Mouse (Mus musculus) MEL (cell line): Measurements from ENCODE around the gene Ntf5. TPM values are rescaled to one million over a fixed set of nuclear protein-coding genes. Genes with fewer than 3 reads are reported as not detected.

Source experiments
- DNase-seq: peaks from one replicate; pipeline ENCODE4 v3.0.0; 2011; ENCODE audit warnings: low read depth, low spot score
- H3K27ac ChIP-seq: 2 replicates; pipeline ENCODE4 v1.5.1; 2012; ENCODE audit warnings: low read depth, mild to moderate bottlenecking, control low read depth, low read length, moderate library complexity; ENCODE audit not compliant: control insufficient read depth
- H3K27me3 ChIP-seq, 2 experiments: fragments of 150-350 bp in 1 of 2; sonication (generic) in 1 of 2; 2 replicates each; pipeline ENCODE4 v1.6.1; 2012; ENCODE audit warnings: low read length in 2 of 2, mild to moderate bottlenecking in 2 of 2, improper control_type of control experiment in 1 of 2, moderate library complexity in 1 of 2; ENCODE audit not compliant: insufficient read depth in 2 of 2, control insufficient read depth in 1 of 2
- H3K36me3 ChIP-seq, 2 experiments: 2 replicates each; pipeline ENCODE4 v1.6.1; 2012 to 2014; ENCODE audit warnings: low read length in 2 of 2, improper control_type of control experiment in 1 of 2, inconsistent platforms in 1 of 2, mild to moderate bottlenecking in 1 of 2; ENCODE audit not compliant: insufficient read depth in 2 of 2, control insufficient read depth in 1 of 2
- H3K4me1 ChIP-seq, 2 experiments: fragments of 150-350 bp in 1 of 2; sonication (generic) in 1 of 2; 2 replicates each; pipeline ENCODE4 v1.6.1; 2012; ENCODE audit warnings: low read length in 2 of 2, improper control_type of control experiment in 1 of 2, mild to moderate bottlenecking in 1 of 2; ENCODE audit not compliant: insufficient read depth in 2 of 2, control insufficient read depth in 1 of 2
- H3K4me3 ChIP-seq, 2 experiments: fragments of 150-350 bp in 1 of 2; sonication (generic) in 1 of 2; 2 replicates each; pipeline ENCODE4 v1.5.1; 2012; ENCODE audit warnings: low read depth in 2 of 2, low read length in 2 of 2, mild to moderate bottlenecking in 2 of 2, moderate library complexity in 2 of 2, control low read depth in 1 of 2, improper control_type of control experiment in 1 of 2; ENCODE audit not compliant: control insufficient read depth in 1 of 2, insufficient read depth in 1 of 2
- H3K79me2 ChIP-seq: 2 replicates; pipeline ENCODE4 v1.6.1; 2012; ENCODE audit warnings: mild to moderate bottlenecking, low read length, moderate library complexity; ENCODE audit not compliant: control insufficient read depth, poor library complexity, insufficient read depth
- H3K9ac ChIP-seq: 2 replicates; pipeline ENCODE4 v1.6.1; 2012; ENCODE audit warnings: low read depth, mild to moderate bottlenecking, control low read depth, low read length, moderate library complexity; ENCODE audit not compliant: control insufficient read depth, poor library complexity, severe bottlenecking
- H3K9me3 ChIP-seq: fragments of 150-350 bp; sonication (generic); replicated peaks from 2 replicates; pipeline ENCODE4 v1.6.1; 2012; ENCODE audit warnings: mild to moderate bottlenecking, low read length, improper control_type of control experiment, moderate library complexity; ENCODE audit not compliant: insufficient read depth
- CTCF ChIP-seq, 3 experiments: IDR thresholded peaks in 2 of 3; conservative IDR thresholded peaks in 1 of 3; 2 replicates each; pipeline ENCODE4 v1.5.1; 2011 to 2012; ENCODE audit warnings: low read length in 3 of 3, low read depth in 2 of 3, mild to moderate bottlenecking in 2 of 3, improper control_type of control experiment in 1 of 3, inconsistent platforms in 1 of 3, mixed read lengths in 1 of 3, moderate library complexity in 1 of 3; ENCODE audit not compliant: control insufficient read depth in 1 of 3, insufficient read depth in 1 of 3, poor library complexity in 1 of 3, severe bottlenecking in 1 of 3
- E2F4 ChIP-seq: IDR thresholded peaks from 2 replicates; pipeline ENCODE4 v1.6.1; 2011; ENCODE audit warnings: low read depth, low read length, improper control_type of control experiment, borderline replicate concordance
- ETS1 ChIP-seq: IDR thresholded peaks from 2 replicates; pipeline ENCODE4 v1.6.1; 2012; ENCODE audit warnings: low read depth, mild to moderate bottlenecking, inconsistent platforms, low read length, improper control_type of control experiment, moderate library complexity
- HCFC1 ChIP-seq: IDR thresholded peaks from 2 replicates; pipeline ENCODE4 v1.6.1; 2012; ENCODE audit warnings: low read depth, mild to moderate bottlenecking, inconsistent platforms, low read length, improper control_type of control experiment, moderate library complexity
- JUND ChIP-seq: IDR thresholded peaks from 2 replicates; pipeline ENCODE4 v1.6.1; 2011; ENCODE audit warnings: low read depth, mild to moderate bottlenecking, improper control_type of control experiment, low read length
- KAT2A ChIP-seq: conservative IDR thresholded peaks from 2 replicates; pipeline ENCODE4 v1.6.1; 2012; ENCODE audit warnings: low read depth, low read length, improper control_type of control experiment, inconsistent platforms
- MAFK ChIP-seq: IDR thresholded peaks from 2 replicates; pipeline ENCODE4 v1.6.1; 2011; ENCODE audit warnings: low read depth, mild to moderate bottlenecking, low read length, improper control_type of control experiment, borderline replicate concordance
- MAX ChIP-seq: IDR thresholded peaks from 2 replicates; pipeline ENCODE4 v1.6.1; 2011; ENCODE audit warnings: low read length, improper control_type of control experiment
- MAZ ChIP-seq: IDR thresholded peaks from 2 replicates; pipeline ENCODE4 v1.6.1; 2012; ENCODE audit warnings: low read depth, mild to moderate bottlenecking, inconsistent platforms, low read length, improper control_type of control experiment
- MEF2A ChIP-seq: IDR thresholded peaks from 2 replicates; pipeline ENCODE4 v1.6.1; 2014; ENCODE audit warnings: low read depth, mild to moderate bottlenecking, inconsistent platforms, low read length, improper control_type of control experiment; ENCODE audit not compliant: poor library complexity, insufficient replicate concordance, severe bottlenecking; ENCODE audit errors: extremely low read depth
- MXI1 ChIP-seq: IDR thresholded peaks from 2 replicates; pipeline ENCODE4 v1.6.1; 2011; ENCODE audit warnings: mild to moderate bottlenecking, low read depth, low read length, improper control_type of control experiment
- MYC ChIP-seq: IDR thresholded peaks from 2 replicates; pipeline ENCODE4 v1.6.1; 2011; ENCODE audit warnings: low read depth, mild to moderate bottlenecking, low read length, improper control_type of control experiment, moderate library complexity
- NRF1 ChIP-seq: IDR thresholded peaks from 2 replicates; pipeline ENCODE4 v1.6.1; 2014; ENCODE audit warnings: low read depth, mild to moderate bottlenecking, inconsistent platforms, low read length, improper control_type of control experiment, moderate library complexity; ENCODE audit not compliant: poor library complexity, insufficient read depth, severe bottlenecking
- POLR2A ChIP-seq, 2 experiments: IDR thresholded peaks; 2 replicates each; pipeline ENCODE4 v1.6.1; 2011 to 2012; ENCODE audit warnings: low read length in 2 of 2, mild to moderate bottlenecking in 2 of 2, control low read depth in 1 of 2, improper control_type of control experiment in 1 of 2, low read depth in 1 of 2, moderate library complexity in 1 of 2; ENCODE audit not compliant: control insufficient read depth in 1 of 2, insufficient read depth in 1 of 2, poor library complexity in 1 of 2
- POLR2AphosphoS2 ChIP-seq: IDR thresholded peaks from 2 replicates; pipeline ENCODE4 v1.6.1; 2011; ENCODE audit warnings: low read length, improper control_type of control experiment
- RAD21 ChIP-seq: IDR thresholded peaks from 2 replicates; pipeline ENCODE4 v1.6.1; 2011; ENCODE audit warnings: mild to moderate bottlenecking, low read depth, low read length, improper control_type of control experiment
- RCOR1 ChIP-seq: IDR thresholded peaks from 2 replicates; pipeline ENCODE4 v1.6.1; 2012; ENCODE audit warnings: low read depth, mild to moderate bottlenecking, inconsistent platforms, low read length, improper control_type of control experiment
- SIN3A ChIP-seq: IDR thresholded peaks from 2 replicates; pipeline ENCODE4 v1.6.1; 2012; ENCODE audit warnings: low read length, improper control_type of control experiment, inconsistent platforms
- SMC3 ChIP-seq: IDR thresholded peaks from 2 replicates; pipeline ENCODE4 v1.6.1; 2011; ENCODE audit warnings: low read depth, low read length, improper control_type of control experiment
- TCF12 ChIP-seq: IDR thresholded peaks from 2 replicates; pipeline ENCODE4 v1.6.1; 2014; ENCODE audit warnings: low read depth, mild to moderate bottlenecking, inconsistent platforms, low read length, improper control_type of control experiment, moderate library complexity
- UBTF ChIP-seq: IDR thresholded peaks from 2 replicates; pipeline ENCODE4 v1.6.1; 2012; ENCODE audit warnings: low read depth, mild to moderate bottlenecking, inconsistent platforms, low read length, improper control_type of control experiment, moderate library complexity, borderline replicate concordance; ENCODE audit not compliant: insufficient read depth
- USF2 ChIP-seq, 2 experiments: IDR thresholded peaks; 2 replicates each; pipeline ENCODE4 v1.6.1; 2011 to 2012; ENCODE audit warnings: improper control_type of control experiment in 2 of 2, low read length in 2 of 2, borderline replicate concordance in 1 of 2, inconsistent platforms in 1 of 2, low read depth in 1 of 2, mild to moderate bottlenecking in 1 of 2; ENCODE audit not compliant: insufficient read depth in 1 of 2
- ZC3H11A ChIP-seq: IDR thresholded peaks from 2 replicates; pipeline ENCODE4 v1.6.1; 2012; ENCODE audit warnings: low read depth, mild to moderate bottlenecking, inconsistent platforms, low read length, improper control_type of control experiment
- ZKSCAN1 ChIP-seq: IDR thresholded peaks from 2 replicates; pipeline ENCODE4 v1.6.1; 2012; ENCODE audit warnings: low read depth, mild to moderate bottlenecking, inconsistent platforms, low read length, improper control_type of control experiment, moderate library complexity
- polyA plus RNA-seq, 2 experiments: library from polyadenylated mRNA; stranded (reverse) in 1 of 2; unstranded in 1 of 2; fragments of >175 nt in 1 of 2; fragments of >200 nt in 1 of 2; gene quantifications; 2 replicates each; pipeline versions ENCODE4 v1.2.1 to v1.2.4; 2012; ENCODE audit warnings: low replicate concordance in 2 of 2, low read depth in 1 of 2; ENCODE audit not compliant: insufficient read length in 2 of 2, insufficient read depth in 1 of 2, missing spikeins in 1 of 2
- total RNA-seq: library from RNA; depleted of rRNA; stranded (reverse); fragments of 300-350 nt; gene quantifications from 2 replicates; pipeline ENCODE4 v1.2.3, GENCODE M21; 2012

Ntf5 gene
- total and polyA plus RNA-seq, 3 experiments, result 0.54 to 1.9 TPM; not detected in 1

GRCm38 (mm10) chr7:45451344-45451982 is 38.0 kb downstream of the Ntf5 start:
- Histone ChIP-seq H3K9ac (no peak overlapping the region), H3K9me3 (no peaks in the 10 kb centered on the region), H3K4me1 (0 out of 4 replicates have a peak, but pooled peaks cover 0 to under 1% of the 10 kb centered on the region in 2 experiments), H3K79me2 (no peaks in the 10 kb centered on the region), H3K36me3 (peaks cover 0 to 3% of the 10 kb centered on the region in 2 experiments; a peak in 1 of 4 replicates), H3K27ac (no peak overlapping the region), H3K27me3 (no peaks in the 10 kb centered on the region), H3K4me3 (no peak overlapping the region)
- peak; percentile 85 for DNase-seq
- TF ChIP-seq SIN3A, result peak; percentile 30; the same call in 1 of the 2 replicates
- no peak for TF ChIP-seq RCOR1
- TF ChIP-seq USF2 (IDR thresholded peaks at IDR 0.05; ENCODE audit: borderline replicate concordance in 1 of 2, insufficient read depth in 1 of 2, low read depth in 1 of 2, low read length in 2 of 2), result no peak
- TF ChIP-seq ZC3H11A, result peak; percentile 70
- TF ChIP-seq RAD21, result peak; percentile 70
- TF ChIP-seq SMC3, result peak; percentile 91
- TF ChIP-seq MAZ, result 0 out of 2 replicates have a peak, but pooled peaks have one; percentile 50
- peak; percentile 90 to 92 (median 91) for TF ChIP-seq CTCF (IDR thresholded peaks at IDR 0.05 in 2 of 3, conservative IDR thresholded peaks at IDR 0.05 in 1 of 3; ENCODE audit: control insufficient read depth in 1 of 3, insufficient read depth in 1 of 3, low read depth in 2 of 3, low read length in 3 of 3, poor library complexity in 1 of 3, severe bottlenecking in 1 of 3)

GRCm38 (mm10) chr7:45454971-45455370 is 41.5 kb downstream of the Ntf5 start:
- TF ChIP-seq RAD21 (no peak), UBTF (no peak), HCFC1 (no peak), MYC (no peak), POLR2A (IDR thresholded peaks at IDR 0.05; ENCODE audit: control insufficient read depth in 1 of 2, insufficient read depth in 1 of 2, low read depth in 1 of 2, low read length in 2 of 2, poor library complexity in 1 of 2) (no peak), MEF2A (no peak), KAT2A (no peak), MXI1 (no peak), TCF12 (no peak), E2F4 (no peak), MAFK (no peak), ETS1 (no peak), ZC3H11A (no peak), POLR2AphosphoS2 (no peak), ZKSCAN1 (no peak), MAX (no peak), NRF1 (no peak), JUND (no peak), MAZ (no peak)
- TF ChIP-seq, all 39 proteins: peak for 0
- Histone ChIP-seq H3K27me3 (no peaks in the 10 kb centered on the region), H3K9me3 (no peaks in the 10 kb centered on the region), H3K4me3 (no peak overlapping the region), H3K4me1 (peaks cover 0 to 13% of the 10 kb centered on the region in 2 experiments; a peak in 3 of 4 replicates), H3K27ac (no peak overlapping the region), H3K36me3 (peaks cover 8 to 10% of the 10 kb centered on the region in 2 experiments), H3K79me2 (peaks cover 19% of the 10 kb centered on the region), H3K9ac (no peak overlapping the region)
- DNase-seq, result no peak
